Mouse (Mus musculus): ENCODE results near the gene Dnah6. TPM values are rescaled to one million over a fixed set of nuclear protein-coding genes. Genes with fewer than 3 reads are reported as not detected.

The Dnah6 gene
- polyA plus RNA-seq, 1 experiment from 2014 or later: 0.37 TPM

DNA sequence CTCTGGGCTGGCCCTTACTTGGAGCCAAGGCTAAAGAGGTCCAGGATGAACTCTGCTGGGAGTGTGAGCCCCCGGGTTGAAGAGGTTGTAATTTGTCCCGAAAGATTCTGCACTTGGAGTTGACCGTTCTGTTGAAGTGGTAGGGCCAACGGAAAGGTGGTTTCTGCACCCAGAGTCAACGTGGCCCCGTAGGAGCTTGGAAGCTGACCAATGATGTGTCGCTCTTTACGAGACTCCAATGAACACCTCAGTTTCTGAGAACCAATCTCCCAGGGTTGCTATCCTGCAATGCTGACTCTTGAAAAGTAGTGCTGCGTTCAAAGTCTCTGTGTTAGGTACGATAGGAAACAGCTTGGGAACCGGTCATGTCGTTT lies 27.6 kb upstream of the Dnah6 start:
- Histone ChIP-seq H3K9ac (replicated peaks) (peak overlapping the region; percentile 90), H3K4me2 (replicated peaks) (peak overlapping the region; percentile 61), H3K9me3 (no peaks in the 10 kb centered on the region), H3K4me1 (peaks cover 22% of the 10 kb centered on the region), H3K36me3 (no peaks in the 10 kb centered on the region), H3K4me3 (peak overlapping the region; percentile 92), H3K27me3 (no peaks in the 10 kb centered on the region), H3K27ac (replicated peaks) (no peak overlapping the region)
- peak; percentile 2; the same call in 1 of the 2 replicates for ATAC-seq (replicated peaks)
- WGBS: 8% methylated on average over 12 of the region's 12 CpGs

GRCm38 (mm10) chr6:73248237-73249048 lies 27.0 kb upstream of the Dnah6 start, which contains the start of gene Suclg1:
TSS of gene Suclg1 (plus strand) at chr6:73248382.
- H3K27ac ChIP-seq (replicated peaks): peak within 1 kb of the TSS; percentile 78
- no peaks in the 10 kb centered on the region for H3K27me3 ChIP-seq
- H3K9ac ChIP-seq (replicated peaks): peak within 1 kb of the TSS; percentile 90
- under 1% methylated on average over 58 of the region's 58 CpGs for WGBS
- ATAC-seq (replicated peaks): peak; percentile 97
- H3K9me3 ChIP-seq: no peaks in the 10 kb centered on the region
- peak within 1 kb of the TSS; percentile 61 for H3K4me2 ChIP-seq (replicated peaks)
- H3K4me1 ChIP-seq: peaks cover 22% of the 10 kb centered on the region
- peak within 1 kb of the TSS; percentile 92 for H3K4me3 ChIP-seq
- no peaks in the 10 kb centered on the region for H3K36me3 ChIP-seq

DNA sequence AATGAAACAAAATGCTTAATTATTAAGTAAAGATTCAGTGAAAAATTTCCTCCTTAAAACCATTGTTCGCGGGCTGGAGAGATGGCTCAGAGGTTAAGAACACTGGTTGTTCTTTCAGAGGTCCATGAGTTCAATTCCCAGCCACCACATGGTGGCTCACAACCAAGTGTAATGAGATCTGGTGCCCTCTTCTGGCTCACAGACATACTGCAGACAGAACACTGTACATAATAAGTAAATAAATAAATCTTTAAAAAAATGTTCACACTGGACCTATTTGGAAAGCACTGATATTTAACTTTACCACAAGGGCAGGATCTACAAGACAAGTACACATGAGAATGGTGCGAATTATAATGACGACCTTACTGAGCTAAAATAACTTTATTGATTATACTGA lies 26.0 kb upstream of the Dnah6 start:
- no peak overlapping the region for H3K9ac ChIP-seq (replicated peaks)

GRCm38 (mm10) chr6:73246821-73247220 lies 25.4 kb upstream of the Dnah6 start:
- ATAC-seq (replicated peaks): no peak
- Histone ChIP-seq H3K9me3 (no peaks in the 10 kb centered on the region), H3K9ac (replicated peaks) (no peak overlapping the region), H3K27ac (replicated peaks) (no peak overlapping the region), H3K4me3 (no peak overlapping the region), H3K4me1 (peaks cover 20% of the 10 kb centered on the region), H3K4me2 (replicated peaks) (no peak overlapping the region), H3K27me3 (no peaks in the 10 kb centered on the region), H3K36me3 (no peaks in the 10 kb centered on the region)
- 78% methylated on average over 2 of the region's 2 CpGs for WGBS

More for the DNA sequence above, 26.0 kb upstream of the Dnah6 start:
- no peaks in the 10 kb centered on the region for H3K27me3 ChIP-seq
- no peaks in the 10 kb centered on the region for H3K36me3 ChIP-seq
- WGBS: 44% methylated on average over 4 of the region's 4 CpGs
- H3K4me3 ChIP-seq: peak overlapping the region; percentile 92
- H3K4me1 ChIP-seq: peaks cover 22% of the 10 kb centered on the region
- no peak overlapping the region for H3K27ac ChIP-seq (replicated peaks)
- H3K9me3 ChIP-seq: no peaks in the 10 kb centered on the region
- H3K4me2 ChIP-seq (replicated peaks): peak overlapping the region; percentile 61
- ATAC-seq (replicated peaks): no peak

GRCm38 (mm10) chr6:73235650-73236049 lies 14.2 kb upstream of the Dnah6 start:
- WGBS: 65% methylated on average over 3 of the region's 3 CpGs
- H3K9me3 ChIP-seq: no peaks in the 10 kb centered on the region
- no peak overlapping the region for H3K27ac ChIP-seq (replicated peaks)
- no peaks in the 10 kb centered on the region for H3K4me1 ChIP-seq
- ATAC-seq (replicated peaks): no peak
- no peak overlapping the region for H3K4me2 ChIP-seq (replicated peaks)
- no peak overlapping the region for H3K9ac ChIP-seq (replicated peaks)
- H3K27me3 ChIP-seq: no peaks in the 10 kb centered on the region
- H3K36me3 ChIP-seq: no peaks in the 10 kb centered on the region
- H3K4me3 ChIP-seq: no peak overlapping the region

DNA sequence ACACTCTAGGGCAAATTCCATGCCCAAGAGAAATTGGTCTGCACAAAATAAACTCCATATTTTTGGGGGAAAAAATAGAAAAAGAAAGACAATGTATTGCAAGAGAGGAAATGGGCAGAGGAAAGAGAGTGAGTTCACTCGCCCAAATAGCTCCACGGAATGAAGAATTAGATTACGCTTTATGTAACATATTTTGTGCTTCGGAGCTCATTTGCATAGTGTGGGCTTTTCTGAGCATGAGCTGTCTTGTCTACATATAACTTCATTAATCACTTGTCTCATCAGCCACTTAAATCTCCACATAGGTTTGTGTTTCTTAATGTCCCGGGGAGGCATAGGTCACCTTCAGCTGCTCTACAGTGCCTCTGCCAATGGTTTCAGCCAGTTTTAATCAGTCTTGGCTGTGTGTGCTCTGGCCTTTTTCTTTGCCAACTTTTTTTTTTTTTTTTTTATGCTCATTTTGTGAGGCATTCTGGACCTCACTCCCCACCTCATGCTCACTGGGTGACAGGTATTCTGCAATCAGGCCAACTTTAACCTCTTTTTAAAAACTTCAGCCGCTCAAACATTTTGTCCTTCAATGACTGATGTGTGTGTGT lies 12.9 kb upstream of the Dnah6 start:
- Histone ChIP-seq H3K4me1 (no peaks in the 10 kb centered on the region), H3K36me3 (no peaks in the 10 kb centered on the region), H3K4me2 (replicated peaks) (no peak overlapping the region), H3K27ac (replicated peaks) (no peak overlapping the region), H3K9me3 (no peaks in the 10 kb centered on the region), H3K9ac (replicated peaks) (no peak overlapping the region), H3K4me3 (no peak overlapping the region), H3K27me3 (no peaks in the 10 kb centered on the region)
- 81% methylated on average over 6 of the region's 6 CpGs for WGBS
- ATAC-seq (replicated peaks): no peak

- WGBS: 92% methylated on average over 6 of the region's 6 CpGs
- Histone ChIP-seq H3K27ac (replicated peaks) (no peak overlapping the region), H3K4me2 (replicated peaks) (no peak overlapping the region), H3K9me3 (no peaks in the 10 kb centered on the region), H3K4me1 (no peaks in the 10 kb centered on the region), H3K36me3 (no peaks in the 10 kb centered on the region), H3K27me3 (no peaks in the 10 kb centered on the region), H3K4me3 (no peak overlapping the region), H3K9ac (replicated peaks) (no peak overlapping the region)
- ATAC-seq (replicated peaks): no peak
These were observed 11.8 kb upstream of the Dnah6 start for GRCm38 (mm10) chr6:73233202-73233726.

- H3K4me1 ChIP-seq: no peaks in the 10 kb centered on the region
- no peaks in the 10 kb centered on the region for H3K27me3 ChIP-seq
- no peak overlapping the region for H3K9ac ChIP-seq (replicated peaks)
- WGBS: 84% methylated on average over 12 of the region's 12 CpGs
- ATAC-seq (replicated peaks): no peak
- no peak overlapping the region for H3K27ac ChIP-seq (replicated peaks)
- no peak overlapping the region for H3K4me2 ChIP-seq (replicated peaks)
- H3K36me3 ChIP-seq: no peaks in the 10 kb centered on the region
- no peak overlapping the region for H3K4me3 ChIP-seq
- no peaks in the 10 kb centered on the region for H3K9me3 ChIP-seq
These were observed 10.7 kb upstream of the Dnah6 start for GRCm38 (mm10) chr6:73232152-73232584.

GRCm38 (mm10) chr6:73228881-73229280 lies 7.4 kb upstream of the Dnah6 start:
- no peaks in the 10 kb centered on the region for H3K27me3 ChIP-seq
- no peak overlapping the region for H3K4me3 ChIP-seq
- ATAC-seq (replicated peaks): no peak
- 68% methylated on average over 3 of the region's 3 CpGs for WGBS
- H3K36me3 ChIP-seq: no peaks in the 10 kb centered on the region
- no peak overlapping the region for H3K27ac ChIP-seq (replicated peaks)
- H3K9me3 ChIP-seq: no peaks in the 10 kb centered on the region
- H3K9ac ChIP-seq (replicated peaks): no peak overlapping the region
- H3K4me1 ChIP-seq: no peaks in the 10 kb centered on the region
- H3K4me2 ChIP-seq (replicated peaks): no peak overlapping the region

DNA sequence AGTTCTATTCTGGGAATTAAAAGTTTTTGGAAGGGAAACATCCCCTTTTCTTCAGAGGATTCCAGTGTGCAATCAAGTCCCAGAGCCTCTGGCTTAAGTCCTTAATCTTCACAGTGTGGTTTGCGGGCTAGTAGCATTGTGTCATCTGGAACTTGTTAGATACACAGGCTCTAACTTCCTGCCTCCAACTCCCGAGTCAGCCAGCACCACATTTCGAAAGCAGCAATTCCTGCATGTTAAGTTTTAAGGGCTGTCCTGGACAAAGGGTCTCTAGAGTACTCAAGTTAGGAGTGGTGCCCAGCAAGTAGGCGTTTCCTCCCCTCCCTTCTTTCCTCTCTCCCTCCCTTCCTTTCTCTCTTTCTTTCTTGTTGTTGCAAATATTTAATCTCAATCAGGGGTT lies 7.0 kb upstream of the Dnah6 start:
- Histone ChIP-seq H3K9ac (replicated peaks) (no peak overlapping the region), H3K9me3 (no peaks in the 10 kb centered on the region), H3K27ac (replicated peaks) (no peak overlapping the region), H3K27me3 (no peaks in the 10 kb centered on the region), H3K4me3 (no peak overlapping the region), H3K36me3 (no peaks in the 10 kb centered on the region), H3K4me1 (no peaks in the 10 kb centered on the region), H3K4me2 (replicated peaks) (no peak overlapping the region)
- 70% methylated on average over 4 of the region's 4 CpGs for WGBS
- ATAC-seq (replicated peaks): no peak

DNA sequence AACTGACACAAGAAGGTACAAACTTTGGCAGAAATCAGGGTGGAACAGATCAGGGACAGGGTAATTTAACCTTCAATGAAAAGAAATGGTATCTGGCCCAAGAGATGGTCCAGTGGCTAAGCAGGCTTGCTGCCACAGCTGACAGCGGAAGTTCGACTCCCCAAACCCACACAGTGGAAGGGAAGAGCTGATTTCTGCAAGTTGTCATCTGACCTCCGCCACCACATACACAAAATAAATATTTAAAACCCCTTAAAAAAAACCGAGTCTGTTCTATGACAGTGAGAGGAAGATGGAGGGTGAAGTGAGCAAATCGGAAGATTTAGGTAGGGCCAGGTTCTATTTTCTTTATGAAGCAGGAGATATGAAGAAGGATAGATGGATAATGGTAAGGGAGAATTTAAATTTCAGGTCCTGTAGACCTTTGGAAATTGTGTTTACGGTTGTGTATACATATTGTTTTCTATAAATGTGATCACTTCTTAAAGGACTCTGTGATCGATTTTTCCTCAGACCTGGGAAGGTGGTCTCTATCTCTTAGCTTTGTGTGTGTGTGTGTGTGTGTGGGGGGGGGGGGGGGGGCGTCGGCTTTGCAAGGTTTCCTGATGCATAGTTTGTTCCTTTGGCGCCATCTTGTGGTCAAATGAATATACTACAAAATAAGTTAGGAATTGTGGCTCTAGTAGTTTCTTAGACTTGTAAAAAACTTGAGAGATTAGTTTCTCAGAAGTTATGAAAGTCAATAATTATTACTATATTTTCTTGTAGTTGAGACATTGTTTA lies 6.1 kb upstream of the Dnah6 start:
- Histone ChIP-seq H3K4me2 (replicated peaks) (no peak overlapping the region), H3K36me3 (no peaks in the 10 kb centered on the region), H3K27me3 (no peaks in the 10 kb centered on the region), H3K9ac (replicated peaks) (no peak overlapping the region), H3K4me3 (no peak overlapping the region), H3K27ac (replicated peaks) (no peak overlapping the region), H3K9me3 (no peaks in the 10 kb centered on the region), H3K4me1 (peaks cover 6% of the 10 kb centered on the region)
- 0 out of 2 replicates have a peak, but pooled peaks have one; percentile 53 for ATAC-seq (replicated peaks)
- WGBS: 49% methylated on average over 10 of the region's 10 CpGs

Measured in forebrain, embryonic 15.5 days (tissue).